Mouse (Mus musculus) midbrain, postnatal 0 days (tissue): ENCODE data around the gene Gbx1. TPM values are rescaled to one million over a fixed set of nuclear protein-coding genes. Genes with fewer than 3 reads are reported as not detected.

Experiments
- ATAC-seq: fragments of 200-750 bp; cut with Nextera tagmentation; 2 replicates; pipeline ENCODE4 v1.8.0; 2017; ENCODE audit warnings: moderate number of reproducible peaks, mild to moderate bottlenecking, moderate TSS enrichment, moderate library complexity; ENCODE audit not compliant: low FRiP score
- DNase-seq: peaks from one replicate; pipeline ENCODE4 v3.0.0-alpha.2; 2015; ENCODE audit warnings: low spot score
- H3K27ac ChIP-seq: fragments of 300-500 bp; sonication (generic); 2 replicates; pipeline ENCODE4 v1.5.1; 2014; ENCODE audit warnings: low read depth, mild to moderate bottlenecking, low read length, mixed read lengths
- H3K27me3 ChIP-seq: fragments of 300-500 bp; sonication (generic); 2 replicates; pipeline ENCODE4 v1.6.1; 2014; ENCODE audit warnings: low read length, control low read depth, mixed read lengths; ENCODE audit not compliant: insufficient read depth
- H3K36me3 ChIP-seq: fragments of 300-500 bp; sonication (generic); 2 replicates; pipeline ENCODE4 v1.6.1; 2014; ENCODE audit warnings: low read length, control low read depth, mixed read lengths; ENCODE audit not compliant: insufficient read depth
- H3K4me1 ChIP-seq: fragments of 300-500 bp; sonication (generic); 2 replicates; pipeline ENCODE4 v1.6.1; 2014; ENCODE audit warnings: mild to moderate bottlenecking, control low read depth, antibody characterized with exemption, low read length, mixed read lengths; ENCODE audit not compliant: insufficient read depth
- H3K4me2 ChIP-seq: fragments of 300-500 bp; sonication (generic); 2 replicates; pipeline ENCODE4 v1.6.1; 2014; ENCODE audit warnings: low read depth, mild to moderate bottlenecking, low read length, mixed read lengths; ENCODE audit not compliant: poor library complexity, severe bottlenecking
- H3K4me3 ChIP-seq: fragments of 300-500 bp; sonication (generic); 2 replicates; pipeline ENCODE4 v1.5.1; 2014; ENCODE audit warnings: low read depth, mild to moderate bottlenecking, low read length, moderate library complexity
- H3K9ac ChIP-seq: fragments of 300-500 bp; sonication (generic); replicated peaks from 2 replicates; pipeline ENCODE4 v1.6.1; 2014; ENCODE audit warnings: mild to moderate bottlenecking, low read length, moderate library complexity, mixed read lengths; ENCODE audit not compliant: poor library complexity, severe bottlenecking
- H3K9me3 ChIP-seq: fragments of 300-500 bp; sonication (generic); 2 replicates; pipeline ENCODE4 v1.6.1; 2016; ENCODE audit warnings: low read length, control low read depth
- CTCF ChIP-seq: IDR thresholded peaks from 2 replicates; pipeline ENCODE4 v1.5.1; 2016; ENCODE audit warnings: antibody characterized with exemption, mild to moderate bottlenecking
- WGBS: fragments of 180-500 bp; shearing (Covaris S2); extraction: QIAGEN DNeasy Blood & Tissue Kit; methylation state at CpG from one replicate; pipeline ENCODE4 v1.1.7; 2014; 5-methylcytosine and 5-hydroxymethylcytosine counted together
- polyA plus RNA-seq: library from polyadenylated mRNA; unstranded; fragments of >200 nt; fragmentation: Nextera tagmentation; extraction: Ambion mirVana; gene quantifications from 2 replicates; pipeline ENCODE4 v1.2.1, GENCODE M21; 2015
- total RNA-seq: library from RNA; depleted of rRNA; stranded (reverse); fragments of >200 nt; gene quantifications from 2 replicates; pipeline ENCODE4 v1.2.3, GENCODE M21; 2014

Gbx1 gene
- total and polyA plus RNA-seq, 2 experiments from 2014 or later = 0.12 to 0.33 TPM

- Histone ChIP-seq H3K9me3 (no peaks in the 10 kb centered on the region), H3K4me1 (no peaks in the 10 kb centered on the region), H3K4me3 (no peak overlapping the region), H3K27ac (no peak overlapping the region), H3K4me2 (no peak overlapping the region), H3K27me3 (peaks cover 65% of the 10 kb centered on the region), H3K9ac (no peak overlapping the region), H3K36me3 (no peaks in the 10 kb centered on the region)
- TF ChIP-seq CTCF = no peak
- no peak for ATAC-seq
- no peak for DNase-seq
- WGBS = 45% methylated on average over 8 of the region's 8 CpGs
These were observed 3.2 kb downstream of the Gbx1 start for GRCm38 (mm10) chr5:24523806-24524205.

GRCm38 (mm10) chr5:24521366-24521765, 5.6 kb downstream of the Gbx1 start:
- Histone ChIP-seq H3K27ac (no peak overlapping the region), H3K4me1 (no peaks in the 10 kb centered on the region), H3K9ac (no peak overlapping the region), H3K4me2 (no peak overlapping the region), H3K27me3 (peaks cover 44% of the 10 kb centered on the region), H3K36me3 (no peaks in the 10 kb centered on the region), H3K4me3 (no peak overlapping the region), H3K9me3 (no peaks in the 10 kb centered on the region)
- DNase-seq = no peak
- 67% methylated on average over 8 of the region's 8 CpGs for WGBS
- TF ChIP-seq CTCF = no peak
- no peak for ATAC-seq

GRCm38 (mm10) chr5:24512271-24512670, 14.7 kb downstream of the Gbx1 start:
- no peak overlapping the region for H3K4me3 ChIP-seq
- no peaks in the 10 kb centered on the region for H3K9me3 ChIP-seq
- DNase-seq (no peak), ATAC-seq (no peak)
- no peak overlapping the region for H3K9ac ChIP-seq
- TF ChIP-seq CTCF = no peak
- no peaks in the 10 kb centered on the region for H3K4me1 ChIP-seq
- no peaks in the 10 kb centered on the region for H3K27me3 ChIP-seq
- no peaks in the 10 kb centered on the region for H3K36me3 ChIP-seq
- WGBS = 61% methylated on average over 8 of the region's 8 CpGs
- no peak overlapping the region for H3K27ac ChIP-seq
- no peak overlapping the region for H3K4me2 ChIP-seq

- H3K27ac ChIP-seq = no peak overlapping the region
- no peaks in the 10 kb centered on the region for H3K36me3 ChIP-seq
- no peaks in the 10 kb centered on the region for H3K9me3 ChIP-seq
- H3K4me2 ChIP-seq = no peak overlapping the region
- H3K9ac ChIP-seq = no peak overlapping the region
- peak; percentile 50 for TF ChIP-seq CTCF
- H3K4me3 ChIP-seq = no peak overlapping the region
- H3K27me3 ChIP-seq = no peaks in the 10 kb centered on the region
- no peaks in the 10 kb centered on the region for H3K4me1 ChIP-seq
- DNase-seq (no peak), ATAC-seq (no peak)
- WGBS = 50% methylated on average over 11 of the region's 11 CpGs
These were observed 16.4 kb downstream of the Gbx1 start for GRCm38 (mm10) chr5:24510635-24511034.

GRCm38 (mm10) chr5:24508406-24508805, 18.6 kb downstream of the Gbx1 start:
- Histone ChIP-seq H3K36me3 (no peaks in the 10 kb centered on the region), H3K4me3 (no peak overlapping the region), H3K9me3 (no peaks in the 10 kb centered on the region), H3K27me3 (peaks cover 7% of the 10 kb centered on the region), H3K4me2 (no peak overlapping the region), H3K27ac (no peak overlapping the region), H3K4me1 (0 out of 2 replicates have a peak, but pooled peaks cover 2% of the 10 kb centered on the region), H3K9ac (no peak overlapping the region)
- no peak for DNase-seq
- WGBS = 93% methylated on average over 7 of the region's 7 CpGs
- no peak for ATAC-seq
- peak; percentile 17; the same call in 1 of the 2 replicates for TF ChIP-seq CTCF

GRCm38 (mm10) chr5:24505513-24505912, 21.5 kb downstream of the Gbx1 start:
- 51% methylated on average over 2 of the region's 2 CpGs for WGBS
- Histone ChIP-seq H3K4me1 (0 out of 2 replicates have a peak, but pooled peaks cover 2% of the 10 kb centered on the region), H3K4me3 (no peak overlapping the region), H3K36me3 (peaks cover 16% of the 10 kb centered on the region), H3K9ac (no peak overlapping the region), H3K9me3 (no peaks in the 10 kb centered on the region), H3K27ac (no peak overlapping the region), H3K4me2 (no peak overlapping the region), H3K27me3 (peaks cover 7% of the 10 kb centered on the region)
- ATAC-seq = no peak
- no peak for TF ChIP-seq CTCF
- no peak for DNase-seq
